10 mouse cellular contexts compared by ENCODE assay signal in genomic region chr12:107978063-107978462, GRCm38 (mm10). TPM values are rescaled to one million over a fixed set of nuclear protein-coding genes. Genes with fewer than 3 reads are reported as not detected.
DNase-seq lines count a peak whose midpoint lies in the region; ATAC-seq lines count a peak whose summit lies in the region.
"Had no signal": no experiment of that assay in that cellular context is flagged by ENCODE, and none has a peak within 500 bp of the region (broad histone marks: within the 10 kb centered on the region; RNA-seq: fewer than 3 reads in every experiment).

No protein-coding gene starts in this region.

- 0 out of 2 replicates have a peak overlapping the region, but pooled peaks have one; percentile 14 for H3K9ac ChIP-seq in kidney, embryonic 15.5 days
- peak overlapping the region; percentile 35; the same call in 1 of the 2 replicates for H3K9ac ChIP-seq in forebrain, embryonic 11.5 days (ENCODE audit: low read length)
- no peak overlapping the region for H3K9ac ChIP-seq in limb, embryonic 13.5 days

- H3K4me1 ChIP-seq in kidney, embryonic 15.5 days, result peaks cover 85% of the 10 kb centered on the region
- peaks cover 89% of the 10 kb centered on the region for H3K4me1 ChIP-seq in forebrain, embryonic 11.5 days (replicated peaks; ENCODE audit: control insufficient read depth, insufficient read depth, low read length)
- H3K4me1 ChIP-seq in limb, embryonic 13.5 days, result peaks cover 96% of the 10 kb centered on the region

- peak overlapping the region; percentile 25; the same call in 1 of the 2 replicates for H3K27ac ChIP-seq in kidney, embryonic 15.5 days
- no peak overlapping the region for H3K27ac ChIP-seq in forebrain, embryonic 11.5 days (ENCODE audit: low read depth, low read length)
- H3K27ac ChIP-seq in limb, embryonic 13.5 days, result peak overlapping the region; percentile 39; the same call in 1 of the 2 replicates

- ATAC-seq in kidney, embryonic 15.5 days (replicated peaks; ENCODE audit: low FRiP score), result no peak
- no peak for ATAC-seq in forebrain, embryonic 11.5 days (replicated peaks; ENCODE audit: low FRiP score)
- ATAC-seq in limb, embryonic 13.5 days (ENCODE audit: low FRiP score, low read depth), result no peak

- no peaks in the 10 kb centered on the region for H3K9me3 ChIP-seq in kidney, embryonic 15.5 days (replicated peaks)
- H3K9me3 ChIP-seq in forebrain, embryonic 11.5 days (ENCODE audit: control insufficient read depth, low read length), result no peaks in the 10 kb centered on the region
- H3K9me3 ChIP-seq in limb, embryonic 13.5 days, result no peaks in the 10 kb centered on the region

- no peaks in the 10 kb centered on the region; the same call in 1 of the 2 replicates for H3K27me3 ChIP-seq in kidney, embryonic 15.5 days
- no peaks in the 10 kb centered on the region for H3K27me3 ChIP-seq in forebrain, embryonic 11.5 days (ENCODE audit: control insufficient read depth, insufficient read depth, low read length)
- H3K27me3 ChIP-seq in limb, embryonic 13.5 days, result no peaks in the 10 kb centered on the region

- intact Hi-C loops in left cerebral cortex, postnatal 36 days (cut with DNase I), result loop anchor here (5.0 kb wide), 1 partner anchor 46 kb away; no protein-coding TSS in a partner anchor

- H3K4me2 ChIP-seq in kidney, embryonic 15.5 days, result peak overlapping the region; percentile 56
- H3K4me2 ChIP-seq in forebrain, embryonic 11.5 days (ENCODE audit: low read depth, low read length, severe bottlenecking), result peak overlapping the region; percentile 48
- peak overlapping the region; percentile 58 for H3K4me2 ChIP-seq in limb, embryonic 13.5 days (replicated peaks)

- H3K36me3 ChIP-seq in kidney, embryonic 15.5 days, result no peaks in the 10 kb centered on the region
- no peaks in the 10 kb centered on the region for H3K36me3 ChIP-seq in forebrain, embryonic 11.5 days (ENCODE audit: control insufficient read depth, insufficient read depth, low read length)
- no peaks in the 10 kb centered on the region for H3K36me3 ChIP-seq in limb, embryonic 13.5 days

- H3K4me3 ChIP-seq in kidney, embryonic 15.5 days (replicated peaks), result peak overlapping the region; percentile 21; the same call in 1 of the 2 replicates
- H3K4me3 ChIP-seq in forebrain, embryonic 11.5 days (ENCODE audit: low read depth, low read length), result no peak overlapping the region
- peak overlapping the region; percentile 3; the same call in 1 of the 2 replicates for H3K4me3 ChIP-seq in limb, embryonic 13.5 days
- H3K4me3 ChIP-seq: megakaryocyte, embryonic 14.5 days had no signal

- 10% methylated on average over 14 of the region's 14 CpGs for WGBS in kidney, embryonic 15.5 days
- WGBS in forebrain, embryonic 11.5 days, result 2% methylated on average over 14 of the region's 14 CpGs
- 14% methylated on average over 14 of the region's 14 CpGs for WGBS in limb, embryonic 13.5 days

- DNase-seq in kidney, adult 18-20 months, result no peak
- DNase-seq in forebrain, embryonic 11.5 days (ENCODE audit: low spot score), result no peak
- peak; percentile 49 for DNase-seq in thymus, postnatal 0 days (ENCODE audit: low spot score)
- DNase-seq in frontal cortex, adult 2 months (ENCODE audit: extremely low spot score in 1 of 2, low spot score in 1 of 2), result no peak
- no peak for DNase-seq in ovary, postnatal 10 days (ENCODE audit: low spot score)
- no peak for DNase-seq in left cerebral cortex, postnatal 36 days (ENCODE audit: low spot score in 2 of 2)
- DNase-seq: adrenal gland, postnatal 25 days had no signal

RNA-seq across cellular contexts. Expression of gene Bcl11b, which starts 25.3 kb away (rescaled TPM):
- polyA plus RNA-seq in kidney, embryonic 15.5 days (2015; fragmentation: Nextera tagmentation; extraction: Ambion mirVana), result 3.1 and 3.8 TPM in 2 replicates
- 19.4 and 24.2 TPM in 2 replicates for polyA plus RNA-seq in forebrain, embryonic 11.5 days (2014; fragmentation: Nextera tagmentation; extraction: Ambion mirVana)
- 12.6 and 14.1 TPM in 2 replicates for polyA plus RNA-seq in limb, embryonic 13.5 days (2015; fragmentation: Nextera tagmentation; extraction: Ambion mirVana)
- 110 and 156 TPM in 2 replicates for polyA plus RNA-seq in thymus, postnatal 0 days (2015; fragmentation: Nextera tagmentation; extraction: Ambion mirVana)
- 38.0 and 43.9 TPM in 2 replicates for polyA plus RNA-seq in frontal cortex, adult 2 months (2012; rRNA removed)
- 10 to 100 TPM; 56.6 to 74.4 TPM for total RNA-seq in left cerebral cortex, postnatal 36 days (2021)
